Mouse (Mus musculus): Measurements from ENCODE around the gene Snta1. TPM values are rescaled to one million over a fixed set of nuclear protein-coding genes. Genes with fewer than 3 reads are reported as not detected.

The Snta1 gene
- total and polyA plus RNA-seq, 2 experiments from 2014 or later: 66.9 to 139 TPM

DNA sequence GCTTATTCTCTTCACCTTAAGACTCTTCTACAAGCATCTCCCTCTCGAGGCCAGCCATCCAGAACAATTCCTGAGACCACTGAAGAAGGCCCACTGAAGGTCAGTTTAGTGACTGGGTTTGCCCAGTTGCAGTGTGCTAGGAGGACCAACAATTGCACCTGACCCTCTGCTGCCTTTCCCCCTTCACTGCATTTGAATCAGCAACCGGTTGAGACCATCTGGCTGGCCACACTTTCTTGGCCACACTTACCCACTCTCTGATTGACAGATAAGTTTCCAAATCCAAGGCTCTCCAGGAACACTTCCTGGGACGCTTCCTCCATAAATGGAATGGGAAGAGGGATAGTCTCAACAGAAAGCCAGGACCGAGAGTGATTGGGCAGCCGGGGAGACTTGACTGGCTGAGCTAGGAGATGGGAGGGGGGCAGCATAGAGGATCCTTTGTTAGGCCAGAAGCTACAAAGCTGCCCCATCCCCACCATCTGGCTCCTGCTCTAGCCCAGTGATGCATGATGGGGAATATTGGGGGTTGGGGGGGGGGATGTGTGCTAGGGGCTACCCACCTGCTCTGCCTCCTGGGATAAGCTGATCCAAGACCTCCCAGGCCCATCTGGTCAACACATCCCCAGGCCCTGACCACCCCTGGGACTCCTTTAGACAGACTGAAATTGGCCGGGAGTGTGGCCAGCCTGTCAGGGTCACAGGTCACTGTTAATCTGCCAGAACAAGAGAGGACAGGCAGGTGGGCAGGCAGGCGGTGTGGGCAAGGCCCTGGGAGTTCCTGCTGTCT lies 13.2 kb upstream of the Snta1 start:
- no peaks in the 10 kb centered on the region for H3K4me1 ChIP-seq (ENCODE audit: control insufficient read depth, insufficient read depth)
- 55% methylated on average over 7 of the region's 7 CpGs for WGBS
- H3K4me3 ChIP-seq (ENCODE audit: low read depth, low read length): no peak overlapping the region
- no peak overlapping the region for H3K9ac ChIP-seq (replicated peaks; ENCODE audit: low read depth, low read length)
- no peaks in the 10 kb centered on the region for H3K9me3 ChIP-seq (replicated peaks; ENCODE audit: control insufficient read depth, low read length)
- H3K4me2 ChIP-seq (ENCODE audit: low read depth, low read length): no peak overlapping the region
- no peaks in the 10 kb centered on the region for H3K27me3 ChIP-seq (ENCODE audit: control insufficient read depth, insufficient read depth, low read length)
- no peaks in the 10 kb centered on the region for H3K36me3 ChIP-seq (replicated peaks; ENCODE audit: control insufficient read depth, insufficient read depth, low read length)
- ATAC-seq (ENCODE audit: insufficient read depth, low read depth): no peak
- DNase-seq (ENCODE audit: low spot score): no peak
- H3K27ac ChIP-seq (ENCODE audit: low read depth): no peak overlapping the region
- no peak for TF ChIP-seq EP300 (IDR thresholded peaks at IDR 0.05; ENCODE audit: low read depth)
- TF ChIP-seq CTCF (IDR thresholded peaks at IDR 0.05; ENCODE audit: low read depth): no peak

DNA sequence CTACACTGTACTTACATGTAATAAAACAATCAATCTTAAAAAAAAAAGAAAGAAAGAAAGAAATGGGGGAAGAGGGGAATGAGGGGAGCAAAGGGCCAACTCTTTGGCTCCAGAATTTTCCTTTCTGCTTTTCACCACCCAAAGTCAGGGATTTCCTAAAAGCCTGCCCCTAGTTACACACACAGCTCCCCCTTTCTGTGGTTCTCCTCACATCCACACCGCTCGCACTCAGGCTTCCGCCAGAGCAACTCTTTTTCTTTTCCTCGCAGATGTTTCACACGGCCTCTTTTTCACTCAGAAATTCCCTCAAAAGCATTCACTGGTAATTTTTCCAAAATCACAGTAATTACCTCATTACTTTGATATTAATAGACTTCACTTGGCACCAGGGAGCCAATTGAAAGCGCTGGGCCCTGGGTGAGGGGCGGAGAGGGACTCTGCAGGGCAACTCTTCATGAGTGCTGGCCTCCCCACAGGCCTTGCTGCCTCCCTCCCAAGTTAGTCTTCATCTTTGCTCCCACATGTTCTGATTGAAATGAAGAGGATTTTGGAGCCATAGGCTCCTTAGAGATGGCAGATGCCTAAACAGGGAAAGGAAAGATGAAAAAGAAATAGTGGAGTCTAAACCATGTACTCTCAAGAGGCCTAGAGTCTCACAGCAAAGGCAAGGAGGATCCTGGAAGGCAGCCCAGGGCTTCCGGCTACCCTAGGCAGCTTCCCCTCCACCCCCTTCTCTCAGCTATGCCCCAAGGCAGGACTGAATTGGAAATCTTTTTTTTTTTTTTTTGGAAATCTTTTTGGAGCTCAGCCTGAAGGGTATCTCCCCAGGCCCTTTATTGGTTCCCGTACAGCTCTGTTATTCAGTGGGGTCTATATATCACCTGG lies 12.0 kb upstream of the Snta1 start:
- no peak for TF ChIP-seq CTCF (IDR thresholded peaks at IDR 0.05; ENCODE audit: low read depth)
- no peaks in the 10 kb centered on the region for H3K9me3 ChIP-seq (replicated peaks; ENCODE audit: control insufficient read depth, low read length)
- H3K27ac ChIP-seq (ENCODE audit: low read depth): no peak overlapping the region
- H3K4me2 ChIP-seq (ENCODE audit: low read depth, low read length): no peak overlapping the region
- ATAC-seq (ENCODE audit: insufficient read depth, low read depth) (no peak), DNase-seq (ENCODE audit: low spot score) (no peak)
- no peaks in the 10 kb centered on the region for H3K4me1 ChIP-seq (ENCODE audit: control insufficient read depth, insufficient read depth)
- WGBS: 80% methylated on average over 9 of the region's 9 CpGs
- H3K4me3 ChIP-seq (ENCODE audit: low read depth, low read length): no peak overlapping the region
- H3K27me3 ChIP-seq (ENCODE audit: control insufficient read depth, insufficient read depth, low read length): no peaks in the 10 kb centered on the region
- no peak overlapping the region for H3K9ac ChIP-seq (replicated peaks; ENCODE audit: low read depth, low read length)
- no peaks in the 10 kb centered on the region for H3K36me3 ChIP-seq (replicated peaks; ENCODE audit: control insufficient read depth, insufficient read depth, low read length)

DNA sequence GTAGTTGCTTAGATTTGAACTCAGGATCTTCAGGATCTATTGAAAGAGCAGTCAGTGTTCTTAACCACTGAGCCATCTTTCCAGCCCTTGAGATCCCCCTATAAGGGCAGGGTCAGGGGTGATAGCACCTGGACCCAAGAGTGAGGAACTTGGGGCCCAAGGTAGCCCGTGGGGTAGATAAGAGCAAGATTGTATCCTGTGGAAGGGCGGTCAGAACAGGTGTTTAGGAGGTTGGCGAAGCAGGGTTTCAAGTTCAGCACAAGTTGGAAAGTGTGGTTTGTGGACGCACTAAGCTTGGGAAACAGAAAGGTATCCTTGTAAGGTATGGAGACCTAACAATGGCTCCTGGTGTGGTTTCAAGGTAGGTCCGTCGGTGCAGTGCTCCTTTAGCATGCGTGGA lies 10.1 kb upstream of the Snta1 start:
- Histone ChIP-seq H3K27ac (ENCODE audit: low read depth) (no peak overlapping the region), H3K36me3 (replicated peaks; ENCODE audit: control insufficient read depth, insufficient read depth, low read length) (no peaks in the 10 kb centered on the region), H3K9me3 (replicated peaks; ENCODE audit: control insufficient read depth, low read length) (no peaks in the 10 kb centered on the region), H3K4me2 (ENCODE audit: low read depth, low read length) (no peak overlapping the region), H3K4me1 (ENCODE audit: control insufficient read depth, insufficient read depth) (no peaks in the 10 kb centered on the region), H3K9ac (replicated peaks; ENCODE audit: low read depth, low read length) (no peak overlapping the region), H3K4me3 (ENCODE audit: low read depth, low read length) (no peak overlapping the region), H3K27me3 (ENCODE audit: control insufficient read depth, insufficient read depth, low read length) (no peaks in the 10 kb centered on the region)
- ATAC-seq (ENCODE audit: insufficient read depth, low read depth) (no peak), DNase-seq (ENCODE audit: low spot score) (no peak)
- TF ChIP-seq CTCF (IDR thresholded peaks at IDR 0.05; ENCODE audit: low read depth) (no peak), EP300 (IDR thresholded peaks at IDR 0.05; ENCODE audit: low read depth) (no peak)
- 85% methylated on average over 7 of the region's 7 CpGs for WGBS

- 16% methylated on average over 3 of the region's 3 CpGs for WGBS
- 0 out of 2 replicates have a peak, but pooled peaks have one; percentile 20 for ATAC-seq (ENCODE audit: insufficient read depth, low read depth)
- H3K9me3 ChIP-seq (replicated peaks; ENCODE audit: control insufficient read depth, low read length): no peaks in the 10 kb centered on the region
- H3K4me3 ChIP-seq (ENCODE audit: low read depth, low read length): no peak overlapping the region
- H3K4me2 ChIP-seq (ENCODE audit: low read depth, low read length): no peak overlapping the region
- no peak overlapping the region for H3K27ac ChIP-seq (ENCODE audit: low read depth)
- no peaks in the 10 kb centered on the region for H3K4me1 ChIP-seq (ENCODE audit: control insufficient read depth, insufficient read depth)
- DNase-seq (ENCODE audit: low spot score): peak; percentile 61
- no peaks in the 10 kb centered on the region for H3K27me3 ChIP-seq (ENCODE audit: control insufficient read depth, insufficient read depth, low read length)
- H3K9ac ChIP-seq (replicated peaks; ENCODE audit: low read depth, low read length): no peak overlapping the region
- no peaks in the 10 kb centered on the region for H3K36me3 ChIP-seq (replicated peaks; ENCODE audit: control insufficient read depth, insufficient read depth, low read length)
- TF ChIP-seq CTCF (IDR thresholded peaks at IDR 0.05; ENCODE audit: low read depth): peak; percentile 88
- TF ChIP-seq EP300 (IDR thresholded peaks at IDR 0.05; ENCODE audit: low read depth): no peak
Observed at GRCm38 (mm10) chr2:154417107-154417506, 9.2 kb upstream of the Snta1 start.

GRCm38 (mm10) chr2:154412018-154412666 lies 4.2 kb upstream of the Snta1 start:
- Histone ChIP-seq H3K9ac (replicated peaks; ENCODE audit: low read depth, low read length) (no peak overlapping the region), H3K9me3 (replicated peaks; ENCODE audit: control insufficient read depth, low read length) (no peaks in the 10 kb centered on the region), H3K4me1 (ENCODE audit: control insufficient read depth, insufficient read depth) (peaks cover 10% of the 10 kb centered on the region; the same call in 1 of the 2 replicates), H3K4me2 (ENCODE audit: low read depth, low read length) (no peak overlapping the region), H3K36me3 (replicated peaks; ENCODE audit: control insufficient read depth, insufficient read depth, low read length) (no peaks in the 10 kb centered on the region), H3K27me3 (ENCODE audit: control insufficient read depth, insufficient read depth, low read length) (no peaks in the 10 kb centered on the region), H3K4me3 (ENCODE audit: low read depth, low read length) (no peak overlapping the region), H3K27ac (ENCODE audit: low read depth) (no peak overlapping the region)
- WGBS: 66% methylated on average over 7 of the region's 7 CpGs
- no peak for ATAC-seq (ENCODE audit: insufficient read depth, low read depth)
- no peak for TF ChIP-seq EP300 (IDR thresholded peaks at IDR 0.05; ENCODE audit: low read depth)
- peak; percentile 59 for TF ChIP-seq CTCF (IDR thresholded peaks at IDR 0.05; ENCODE audit: low read depth)
- peak; percentile 60 for DNase-seq (ENCODE audit: low spot score)

All from heart, postnatal 0 days (tissue).